Mouse (Mus musculus) MEL (cell line): ENCODE data around the gene Lag3.

Experiments used
- CTCF ChIP-seq, 3 experiments: IDR thresholded peaks in 2 of 3; conservative IDR thresholded peaks in 1 of 3; 2 replicates each; pipeline ENCODE4 v1.5.1; 2011 to 2012; ENCODE audit warnings: low read length in 3 of 3, low read depth in 2 of 3, mild to moderate bottlenecking in 2 of 3, improper control_type of control experiment in 1 of 3, inconsistent platforms in 1 of 3, mixed read lengths in 1 of 3, moderate library complexity in 1 of 3; ENCODE audit not compliant: control insufficient read depth in 1 of 3, insufficient read depth in 1 of 3, poor library complexity in 1 of 3, severe bottlenecking in 1 of 3
- ELF1 ChIP-seq: IDR thresholded peaks from 2 replicates; pipeline ENCODE4 v1.6.1; 2014; ENCODE audit warnings: low read depth, mild to moderate bottlenecking, inconsistent platforms, low read length, improper control_type of control experiment, moderate library complexity
- EP300 ChIP-seq, 2 experiments: IDR thresholded peaks; 2 replicates each; pipeline ENCODE4 v1.6.1; 2011; ENCODE audit warnings: improper control_type of control experiment in 2 of 2, low read length in 2 of 2, low read depth in 1 of 2, mild to moderate bottlenecking in 1 of 2
- GATA1 ChIP-seq: IDR thresholded peaks from 2 replicates; pipeline ENCODE4 v1.6.1; 2011; ENCODE audit warnings: low read depth, low read length, improper control_type of control experiment
- MAX ChIP-seq: IDR thresholded peaks from 2 replicates; pipeline ENCODE4 v1.6.1; 2011; ENCODE audit warnings: low read length, improper control_type of control experiment
- POLR2A ChIP-seq, 2 experiments: IDR thresholded peaks; 2 replicates each; pipeline ENCODE4 v1.6.1; 2011 to 2012; ENCODE audit warnings: low read length in 2 of 2, mild to moderate bottlenecking in 2 of 2, control low read depth in 1 of 2, improper control_type of control experiment in 1 of 2, low read depth in 1 of 2, moderate library complexity in 1 of 2; ENCODE audit not compliant: control insufficient read depth in 1 of 2, insufficient read depth in 1 of 2, poor library complexity in 1 of 2
- POLR2AphosphoS2 ChIP-seq: IDR thresholded peaks from 2 replicates; pipeline ENCODE4 v1.6.1; 2011; ENCODE audit warnings: low read length, improper control_type of control experiment
- RAD21 ChIP-seq: IDR thresholded peaks from 2 replicates; pipeline ENCODE4 v1.6.1; 2011; ENCODE audit warnings: mild to moderate bottlenecking, low read depth, low read length, improper control_type of control experiment
- SMC3 ChIP-seq: IDR thresholded peaks from 2 replicates; pipeline ENCODE4 v1.6.1; 2011; ENCODE audit warnings: low read depth, low read length, improper control_type of control experiment
- TCF12 ChIP-seq: IDR thresholded peaks from 2 replicates; pipeline ENCODE4 v1.6.1; 2014; ENCODE audit warnings: low read depth, mild to moderate bottlenecking, inconsistent platforms, low read length, improper control_type of control experiment, moderate library complexity
- ZKSCAN1 ChIP-seq: IDR thresholded peaks from 2 replicates; pipeline ENCODE4 v1.6.1; 2012; ENCODE audit warnings: low read depth, mild to moderate bottlenecking, inconsistent platforms, low read length, improper control_type of control experiment, moderate library complexity
- ZMIZ1 ChIP-seq: IDR thresholded peaks from 2 replicates; pipeline ENCODE4 v1.6.1; 2012; ENCODE audit warnings: low read depth, mild to moderate bottlenecking, inconsistent platforms, low read length, improper control_type of control experiment, moderate library complexity
- ZNF384 ChIP-seq: IDR thresholded peaks from 2 replicates; pipeline ENCODE4 v1.6.1; 2012; ENCODE audit warnings: low read depth, mild to moderate bottlenecking, inconsistent platforms, low read length, improper control_type of control experiment

DNA sequence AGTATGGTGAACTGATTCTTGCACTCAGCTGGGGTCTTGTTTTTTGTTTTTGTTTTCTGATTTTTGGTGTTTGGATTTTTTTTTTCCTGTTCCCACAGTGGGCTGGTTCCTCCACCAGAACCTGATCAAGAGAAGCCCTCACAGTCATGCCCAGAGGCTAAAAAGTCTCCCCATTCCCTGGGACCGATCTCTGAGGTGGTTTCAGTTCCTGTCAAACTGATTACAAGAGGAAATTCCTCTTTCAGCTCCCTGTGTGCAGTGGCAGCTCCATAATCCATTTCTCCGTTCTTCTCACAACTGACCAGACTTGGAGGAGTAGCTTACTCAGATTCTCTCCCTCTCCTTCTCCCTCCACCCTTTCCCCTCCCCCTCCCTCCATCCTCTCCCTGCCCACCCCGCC is 37.2 kb downstream of the Lag3 start:
- no peak for TF ChIP-seq POLR2A (IDR thresholded peaks at IDR 0.05; ENCODE audit: control insufficient read depth in 1 of 2, insufficient read depth in 1 of 2, low read depth in 1 of 2, low read length in 2 of 2, poor library complexity in 1 of 2)
- TF ChIP-seq GATA1 = no peak
- no peak for TF ChIP-seq MAX
- no peak for TF ChIP-seq ZKSCAN1
- TF ChIP-seq ELF1 = no peak
- no peak for TF ChIP-seq ZNF384
- no peak for TF ChIP-seq TCF12
- TF ChIP-seq CTCF (IDR thresholded peaks at IDR 0.05 in 2 of 3, conservative IDR thresholded peaks at IDR 0.05 in 1 of 3; ENCODE audit: control insufficient read depth in 1 of 3, insufficient read depth in 1 of 3, low read depth in 2 of 3, low read length in 3 of 3, poor library complexity in 1 of 3, severe bottlenecking in 1 of 3) = no peak
- no peak for TF ChIP-seq ZMIZ1
- no peak for TF ChIP-seq EP300 (IDR thresholded peaks at IDR 0.05; ENCODE audit: low read depth in 1 of 2, low read length in 2 of 2)
- no peak for TF ChIP-seq RAD21
- no peak for TF ChIP-seq SMC3
- TF ChIP-seq POLR2AphosphoS2 = no peak
